Mouse (Mus musculus) liver, adult 2 months (tissue): Measurements from ENCODE around the gene Rpl6.

Experiments
- CTCF ChIP-seq: fragments of 200-500 bp; IDR thresholded peaks from 2 replicates; pipeline ENCODE4 v1.5.1; 2011; ENCODE audit warnings: low read depth, low read length, control low read depth
- POLR2A ChIP-seq: fragments of 200-500 bp; IDR thresholded peaks from 2 replicates; pipeline ENCODE4 v1.6.1; 2011; ENCODE audit warnings: low read length, control low read depth; ENCODE audit not compliant: insufficient read depth; ENCODE audit errors: extremely low read depth

GRCm38 (mm10) chr5:121238208-121238607 lies 33.9 kb downstream of the Rpl6 start:
- TF ChIP-seq CTCF (no peak), POLR2A (no peak)
